Mouse (Mus musculus): ENCODE measurements around the gene H2-T23. TPM values are rescaled to one million over a fixed set of nuclear protein-coding genes. Genes with fewer than 3 reads are reported as not detected.
"Not testable (repeated sequence)": the region's sequence is repeated elsewhere in the genome, so short reads cannot be mapped to it uniquely, and the experiment has no call there.

The H2-T23 gene
- polyA plus RNA-seq (2015; fragmentation: Nextera tagmentation; extraction: Ambion mirVana): 4.8 and 5.0 TPM in 2 replicates

DNA sequence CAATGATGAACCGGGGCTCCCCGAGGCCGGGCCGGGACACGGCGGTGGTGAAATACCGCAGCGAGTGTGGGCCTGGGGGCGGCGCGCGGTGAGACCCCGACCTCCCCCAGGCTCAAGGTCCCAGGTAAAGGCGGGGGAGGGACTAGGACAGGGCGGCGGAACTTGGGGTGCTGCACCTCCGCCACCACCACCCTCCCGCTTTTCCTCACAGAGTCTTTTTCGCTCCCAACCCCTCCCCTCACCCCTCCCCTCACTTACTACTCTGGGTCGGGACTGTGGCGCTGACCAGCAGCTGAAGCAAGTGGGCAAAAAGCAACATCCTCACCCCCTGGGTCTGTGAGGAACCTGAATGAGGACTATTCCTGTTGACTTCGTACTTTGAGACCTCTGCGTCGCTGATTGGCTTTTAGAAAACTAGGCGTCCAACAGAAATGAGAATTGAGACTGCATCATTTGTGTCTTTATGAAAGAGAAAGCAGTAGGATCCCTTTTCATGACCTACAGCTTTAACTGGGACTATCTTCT lies at the start of gene H2-T23:
Gene H2-T23, minus strand, starts transcription at position 505 of the 525 bp plus-strand sequence.
- not testable (repeated sequence) for H3K27ac ChIP-seq (replicated peaks); H3K9me3 ChIP-seq; H3K36me3 ChIP-seq; H3K4me1 ChIP-seq
- ATAC-seq (ENCODE audit: extremely low read depth, insufficient number of reproducible peaks, low FRiP score, low TSS enrichment): 0 out of 2 replicates have a peak, but pooled peaks have one; percentile 38
- H3K27me3 ChIP-seq (replicated peaks): peaks cover 12% of the 10 kb centered on the region
- H3K9ac ChIP-seq: peak within 1 kb of the TSS; percentile 76
- H3K4me3 ChIP-seq: peak within 1 kb of the TSS; percentile 62
- H3K4me2 ChIP-seq: peak within 1 kb of the TSS; percentile 97
- WGBS: 2% methylated on average over 25 of the region's 25 CpGs

DNA sequence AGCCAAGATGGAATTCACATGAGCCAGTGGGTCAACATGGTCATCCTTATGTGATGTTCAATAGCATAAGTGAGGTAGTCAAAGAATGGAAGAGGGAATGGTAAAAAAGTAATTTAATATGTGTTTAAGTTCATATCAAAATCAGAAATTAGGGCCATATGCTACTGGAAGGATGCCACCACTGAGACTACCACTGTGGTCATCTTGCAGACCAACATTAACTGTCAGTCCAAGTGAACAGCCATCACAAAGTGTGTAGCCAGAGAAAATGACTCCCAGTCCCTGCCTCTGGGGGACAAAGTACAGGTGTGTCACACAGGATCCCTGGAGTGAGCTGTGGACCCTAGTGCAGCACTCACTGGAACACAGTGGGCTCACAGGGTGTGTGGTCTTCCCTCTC lies 49.2 kb upstream of the H2-T23 start:
- H3K4me3 ChIP-seq; H3K4me2 ChIP-seq; H3K27ac ChIP-seq (replicated peaks); H3K9me3 ChIP-seq; ATAC-seq (ENCODE audit: extremely low read depth, insufficient number of reproducible peaks, low FRiP score, low TSS enrichment); H3K36me3 ChIP-seq; H3K9ac ChIP-seq: not testable (repeated sequence)
- peaks cover 12% of the 10 kb centered on the region for H3K4me1 ChIP-seq
- H3K27me3 ChIP-seq (replicated peaks): peaks cover 65% of the 10 kb centered on the region

DNA sequence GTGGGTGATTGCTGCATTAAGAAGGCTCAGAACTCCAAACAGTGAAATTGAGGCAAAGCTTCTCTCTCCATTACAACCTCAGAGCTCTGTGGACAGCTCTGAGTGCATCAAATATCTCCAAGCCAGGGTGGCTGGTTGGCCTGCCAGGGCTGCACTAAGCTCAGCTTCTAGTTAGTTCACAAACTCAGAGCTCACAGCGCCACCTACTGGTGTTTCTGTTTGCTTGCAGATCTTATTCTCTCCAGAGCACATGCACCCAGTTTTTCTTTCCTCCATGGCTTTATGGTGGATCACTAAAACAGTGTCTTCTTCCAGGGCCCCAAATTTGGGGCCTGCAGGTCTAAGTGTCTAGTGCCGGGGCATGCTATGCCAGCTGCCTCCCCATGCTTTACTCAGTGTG lies 28.2 kb upstream of the H2-T23 start:
- H3K9ac ChIP-seq: no peak overlapping the region
- no peaks in the 10 kb centered on the region for H3K4me1 ChIP-seq
- ATAC-seq (ENCODE audit: extremely low read depth, insufficient number of reproducible peaks, low FRiP score, low TSS enrichment): no peak
- WGBS: 21% methylated on average over 2 of the region's 2 CpGs
- no peak overlapping the region for H3K27ac ChIP-seq (replicated peaks)
- H3K4me3 ChIP-seq: no peak overlapping the region
- H3K27me3 ChIP-seq (replicated peaks): peaks cover 6% of the 10 kb centered on the region
- no peaks in the 10 kb centered on the region for H3K36me3 ChIP-seq
- no peak overlapping the region for H3K4me2 ChIP-seq
- H3K9me3 ChIP-seq: no peaks in the 10 kb centered on the region

DNA sequence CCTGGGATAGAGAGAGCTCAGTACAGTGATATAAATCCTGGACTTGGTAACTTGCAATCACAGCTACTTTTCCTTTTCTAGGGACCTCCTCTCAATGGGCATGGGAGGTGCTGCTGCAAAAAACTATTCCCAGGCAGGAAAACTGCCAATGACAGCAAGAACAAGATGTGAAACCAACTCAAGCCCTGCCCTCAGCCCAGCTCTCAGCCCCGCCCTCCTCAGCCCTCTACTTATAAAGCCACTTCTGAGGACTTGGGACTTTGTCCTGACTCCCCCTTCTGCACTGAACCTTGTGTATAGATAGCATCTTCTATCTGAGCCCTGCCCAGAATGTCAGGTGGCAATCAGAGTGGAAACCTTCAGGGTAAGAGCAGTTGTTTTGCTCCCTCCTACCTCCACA lies 25.7 kb upstream of the H2-T23 start, which contains the start of gene Gm11127:
Gene Gm11127, minus strand, starts transcription at position 10 of the 400 bp plus-strand sequence.
- H3K27me3 ChIP-seq (replicated peaks); H3K9ac ChIP-seq; H3K4me3 ChIP-seq; ATAC-seq (ENCODE audit: extremely low read depth, insufficient number of reproducible peaks, low FRiP score, low TSS enrichment); H3K4me1 ChIP-seq; H3K27ac ChIP-seq (replicated peaks); H3K9me3 ChIP-seq; H3K4me2 ChIP-seq; H3K36me3 ChIP-seq: not testable (repeated sequence)
- WGBS: 40% methylated on average over 1 of the region's 1 CpGs

DNA sequence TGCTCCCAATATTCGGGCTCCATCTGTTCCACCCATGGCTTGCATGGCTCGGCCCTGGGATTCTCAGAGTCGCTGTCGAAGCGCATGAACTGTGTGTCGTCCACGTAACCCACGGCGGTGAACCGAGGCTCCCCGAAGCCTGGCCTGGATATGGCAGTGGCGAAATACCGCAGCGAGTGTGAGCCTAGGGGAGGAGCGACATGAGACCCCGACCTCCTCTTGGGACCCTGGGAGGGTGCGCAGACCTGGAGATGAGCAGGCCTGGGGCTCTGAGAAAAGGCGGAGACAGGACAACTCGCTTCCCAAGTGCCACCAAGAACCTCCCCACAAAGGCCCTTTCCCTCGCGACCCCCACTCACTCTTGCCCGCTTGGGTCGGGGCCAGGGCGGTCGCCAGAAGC lies 25.3 kb upstream of the H2-T23 start:
- not testable (repeated sequence) for H3K27me3 ChIP-seq (replicated peaks); H3K4me3 ChIP-seq; H3K27ac ChIP-seq (replicated peaks); ATAC-seq (ENCODE audit: extremely low read depth, insufficient number of reproducible peaks, low FRiP score, low TSS enrichment); H3K4me2 ChIP-seq; H3K9ac ChIP-seq; H3K4me1 ChIP-seq; H3K9me3 ChIP-seq; H3K36me3 ChIP-seq
- 82% methylated on average over 24 of the region's 25 CpGs for WGBS

DNA sequence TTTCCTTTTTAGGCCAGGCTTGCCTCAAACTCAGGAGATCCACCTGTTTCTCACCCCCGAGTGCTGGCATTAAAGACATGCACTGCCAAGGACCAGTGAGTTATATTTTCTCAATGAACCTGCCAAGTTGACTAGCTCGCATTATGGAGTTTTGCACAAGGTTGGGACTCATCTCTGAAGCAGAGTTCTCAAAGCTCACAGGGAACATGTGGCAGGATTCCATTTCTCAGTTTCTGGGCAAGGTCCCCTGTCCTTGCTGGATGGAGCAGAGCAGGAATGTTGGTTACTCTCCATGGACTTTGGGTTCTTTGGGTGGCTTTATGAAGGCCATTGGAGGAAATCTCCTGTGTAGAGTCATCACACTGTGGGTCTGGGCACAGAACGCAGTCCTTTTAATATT lies 10.6 kb upstream of the H2-T23 start:
- Histone ChIP-seq H3K9ac (peak overlapping the region; percentile 81), H3K27ac (replicated peaks) (no peak overlapping the region), H3K27me3 (replicated peaks) (no peaks in the 10 kb centered on the region; the same call in 1 of the 2 replicates), H3K4me1 (peaks cover 6% of the 10 kb centered on the region), H3K9me3 (no peaks in the 10 kb centered on the region), H3K4me2 (peak overlapping the region; percentile 80), H3K4me3 (peak overlapping the region; percentile 57), H3K36me3 (no peaks in the 10 kb centered on the region)
- 82% methylated on average over 3 of the region's 3 CpGs for WGBS
- no peak for ATAC-seq (ENCODE audit: extremely low read depth, insufficient number of reproducible peaks, low FRiP score, low TSS enrichment)

DNA sequence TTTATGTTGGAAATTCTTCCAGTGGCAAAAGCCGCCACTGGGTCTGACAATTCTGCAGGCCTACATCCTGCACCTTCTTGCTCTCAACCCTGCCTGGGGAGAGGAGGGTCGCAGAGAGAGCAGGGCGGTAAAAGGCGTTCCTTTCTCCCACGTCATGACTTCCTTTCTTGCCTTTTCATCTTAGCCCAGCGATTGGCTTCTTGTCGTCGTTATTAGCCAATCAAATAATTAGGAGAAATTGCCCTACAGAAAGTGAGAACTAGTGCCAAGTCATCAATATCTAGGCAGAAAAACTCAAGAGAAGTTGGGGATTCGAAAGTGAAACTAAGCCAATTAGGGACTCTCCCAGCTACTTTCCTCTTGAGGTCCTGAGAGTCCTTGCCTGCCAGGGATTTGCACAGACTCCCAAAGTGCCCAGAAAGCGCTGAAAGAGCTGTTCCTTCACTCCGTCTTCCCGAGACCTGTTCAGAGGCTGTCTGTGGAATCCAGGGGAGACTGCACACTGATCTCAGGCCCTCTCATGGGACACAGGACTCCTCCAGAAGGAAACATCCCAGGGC lies 10.0 kb upstream of the H2-T23 start, which contains the start of the genes H2-T22 and Gm6034:
Gene H2-T22, minus strand, starts transcription at position 138 of the 560 bp plus-strand sequence.
Gene Gm6034, plus strand, starts transcription at position 352 of the 560 bp plus-strand sequence.
- Histone ChIP-seq H3K27ac (replicated peaks) (peak within 1 kb of the TSS; percentile 59; the same call in 1 of the 2 replicates), H3K4me2 (peak within 1 kb of the TSS; percentile 80), H3K9ac (peak within 1 kb of the TSS; percentile 81), H3K4me3 (peak within 1 kb of the TSS; percentile 57)
- whole genome bisulfite sequencing: 2% methylated on average over 12 of the region's 12 CpGs
- not testable (repeated sequence) for H3K4me1 ChIP-seq; H3K27me3 ChIP-seq (replicated peaks); H3K36me3 ChIP-seq; H3K9me3 ChIP-seq
- peak; percentile 86 for ATAC-seq (ENCODE audit: extremely low read depth, insufficient number of reproducible peaks, low FRiP score, low TSS enrichment)

DNA sequence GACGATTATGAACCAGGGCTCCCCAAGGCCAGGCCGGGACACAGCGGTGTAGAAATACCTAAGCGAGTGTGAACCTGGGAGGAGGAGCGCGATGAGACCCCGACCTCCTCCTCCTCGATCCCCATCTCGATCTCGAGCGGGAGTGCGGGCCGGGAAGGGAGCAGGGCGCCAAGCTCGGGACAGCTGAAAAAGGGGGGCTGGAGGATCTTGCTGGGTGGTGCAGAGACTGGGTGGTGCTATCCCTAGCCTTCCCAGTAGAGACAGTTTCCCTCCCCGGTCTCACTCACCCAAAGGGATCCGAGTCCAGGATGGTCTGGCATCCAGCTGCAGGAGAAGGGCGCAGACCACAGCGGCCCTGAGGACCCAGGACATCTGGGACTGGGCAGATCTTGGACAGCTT lies 9.4 kb upstream of the H2-T23 start:
- peak overlapping the region; percentile 80 for H3K4me2 ChIP-seq
- under 1% methylated on average over 17 of the region's 19 CpGs for WGBS
- peak; percentile 28; the same call in 1 of the 2 replicates for ATAC-seq (ENCODE audit: extremely low read depth, insufficient number of reproducible peaks, low FRiP score, low TSS enrichment)
- H3K9me3 ChIP-seq; H3K27ac ChIP-seq (replicated peaks); H3K27me3 ChIP-seq (replicated peaks); H3K36me3 ChIP-seq; H3K4me1 ChIP-seq: not testable (repeated sequence)
- peak overlapping the region; percentile 57 for H3K4me3 ChIP-seq
- H3K9ac ChIP-seq: peak overlapping the region; percentile 81

DNA sequence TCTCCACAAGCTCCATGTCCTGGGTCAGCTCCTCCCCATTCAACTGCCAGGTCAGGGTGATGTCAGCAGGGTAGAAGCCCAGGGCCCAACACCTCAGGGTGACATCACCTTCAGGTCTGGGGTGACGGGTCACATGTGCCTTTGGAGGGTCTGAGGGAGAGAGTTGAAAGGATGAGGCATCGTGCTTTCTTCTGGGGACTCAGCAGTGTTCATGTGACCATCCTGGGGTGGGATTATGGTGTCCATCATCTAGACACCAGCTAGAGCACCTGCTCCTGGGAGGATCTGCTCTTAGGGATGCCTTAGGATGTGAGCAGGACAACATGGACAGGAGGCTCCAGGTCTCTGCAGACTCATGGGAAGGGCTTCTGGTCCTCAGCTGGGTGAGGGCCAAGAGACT lies 7.9 kb upstream of the H2-T23 start:
- H3K9ac ChIP-seq; H3K4me1 ChIP-seq; H3K36me3 ChIP-seq; H3K4me2 ChIP-seq; ATAC-seq (ENCODE audit: extremely low read depth, insufficient number of reproducible peaks, low FRiP score, low TSS enrichment); H3K9me3 ChIP-seq; H3K27me3 ChIP-seq (replicated peaks); H3K27ac ChIP-seq (replicated peaks); H3K4me3 ChIP-seq: not testable (repeated sequence)
- WGBS: 72% methylated on average over 2 of the region's 2 CpGs

DNA sequence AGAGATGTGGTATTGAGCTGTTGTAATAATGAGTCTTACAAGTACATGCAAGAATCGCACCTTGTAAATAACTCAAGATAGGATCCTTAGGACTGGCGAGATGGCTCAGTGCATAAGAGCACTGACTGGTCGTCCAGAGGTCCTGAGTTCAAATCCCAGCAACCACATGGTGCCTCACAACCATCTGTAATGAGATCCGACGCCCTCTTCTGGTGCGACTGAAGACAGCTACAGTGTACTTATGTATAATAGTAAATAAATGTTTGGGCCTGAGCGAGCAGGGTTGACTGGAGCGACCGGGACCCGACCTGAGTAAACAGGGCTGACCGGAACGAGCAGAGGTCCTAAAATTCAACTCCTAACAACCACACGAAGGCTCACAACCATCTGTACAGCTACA lies 3.5 kb upstream of the H2-T23 start:
- H3K4me3 ChIP-seq; H3K27me3 ChIP-seq (replicated peaks); H3K36me3 ChIP-seq; ATAC-seq (ENCODE audit: extremely low read depth, insufficient number of reproducible peaks, low FRiP score, low TSS enrichment); H3K27ac ChIP-seq (replicated peaks); H3K4me2 ChIP-seq; H3K9me3 ChIP-seq; H3K4me1 ChIP-seq; H3K9ac ChIP-seq: not testable (repeated sequence)
- 78% methylated on average over 13 of the region's 13 CpGs for WGBS

DNA sequence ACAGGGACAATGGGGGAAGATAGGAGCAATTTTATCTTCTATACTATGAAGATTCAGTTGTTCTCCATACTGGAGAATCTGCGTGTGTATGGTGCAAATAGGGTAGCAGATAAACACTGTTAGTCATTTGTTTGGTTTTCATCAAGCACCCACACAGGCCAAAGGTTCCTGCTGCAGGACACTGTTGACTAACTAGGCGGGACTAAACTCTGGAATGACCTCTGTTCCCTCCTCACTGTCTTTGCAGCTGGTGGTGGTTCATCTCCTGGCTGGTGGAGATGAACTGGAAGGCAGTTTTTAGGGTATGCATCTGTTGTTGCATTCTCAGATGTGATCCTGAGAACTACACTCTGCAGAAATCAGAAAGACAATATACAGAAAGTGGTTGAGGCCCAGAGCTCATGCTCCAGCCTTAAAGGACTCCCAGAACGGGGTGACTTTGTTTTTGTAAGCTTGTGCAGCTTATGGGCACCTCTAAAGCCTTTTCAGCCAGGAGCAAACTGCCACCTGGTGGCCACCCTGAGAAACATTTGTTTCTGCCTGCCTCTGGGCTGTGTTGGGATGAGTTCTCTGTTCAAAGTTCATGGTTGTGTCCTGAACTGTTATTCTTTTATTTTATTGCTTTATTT lies 2.5 kb upstream of the H2-T23 start:
- H3K27ac ChIP-seq (replicated peaks); H3K4me2 ChIP-seq; H3K9me3 ChIP-seq; H3K4me1 ChIP-seq; H3K9ac ChIP-seq; ATAC-seq (ENCODE audit: extremely low read depth, insufficient number of reproducible peaks, low FRiP score, low TSS enrichment); H3K36me3 ChIP-seq; H3K4me3 ChIP-seq: not testable (repeated sequence)
- WGBS: 24% methylated on average over 3 of the region's 3 CpGs
- peaks cover 12% of the 10 kb centered on the region for H3K27me3 ChIP-seq (replicated peaks)

DNA sequence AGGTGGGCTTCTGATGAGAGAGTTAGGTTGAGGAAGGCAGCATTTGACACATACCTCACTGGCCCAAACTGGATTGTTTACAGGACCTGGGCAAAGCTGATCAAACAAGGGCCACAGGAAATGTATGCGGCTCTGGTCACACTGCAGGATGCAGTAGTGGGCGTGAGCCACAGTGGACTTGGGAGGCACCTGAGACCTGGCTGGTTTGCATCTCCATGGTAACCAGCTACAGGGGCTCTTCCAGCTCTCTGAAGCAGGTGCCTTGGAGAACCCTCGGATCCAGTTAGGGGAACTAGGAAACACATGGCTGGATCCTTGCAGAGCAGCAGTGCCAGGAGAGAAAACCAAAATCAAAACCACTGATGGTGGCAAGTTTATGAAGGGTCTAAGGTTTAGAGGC lies 1.9 kb upstream of the H2-T23 start:
- H3K9me3 ChIP-seq; H3K4me3 ChIP-seq; H3K4me1 ChIP-seq; H3K36me3 ChIP-seq; H3K27ac ChIP-seq (replicated peaks); H3K4me2 ChIP-seq; ATAC-seq (ENCODE audit: extremely low read depth, insufficient number of reproducible peaks, low FRiP score, low TSS enrichment); H3K9ac ChIP-seq: not testable (repeated sequence)
- H3K27me3 ChIP-seq (replicated peaks): peaks cover 12% of the 10 kb centered on the region
- 52% methylated on average over 3 of the region's 3 CpGs for WGBS
